Mouse (Mus musculus) embryonic fibroblast, embryonic 13.5 days (primary cell): Measurements from ENCODE around the gene Ldlrad3.

Source experiments
- CTCF ChIP-seq: IDR thresholded peaks from 2 replicates; pipeline ENCODE4 v1.5.1; 2011; ENCODE audit warnings: mild to moderate bottlenecking, control low read depth, low read length, moderate library complexity, borderline replicate concordance; ENCODE audit not compliant: insufficient read depth
- POLR2A ChIP-seq: IDR thresholded peaks from 2 replicates; pipeline ENCODE4 v1.6.1; 2011; ENCODE audit warnings: low read depth, mild to moderate bottlenecking, control low read depth, low read length, moderate library complexity

- TF ChIP-seq CTCF (no peak), POLR2A (no peak)
Measured at GRCm38 (mm10) chr2:102181459-102181858, 4.7 kb downstream of the Ldlrad3 start.
